Mouse (Mus musculus): ENCODE data around the gene Fstl4. TPM values are rescaled to one million over a fixed set of nuclear protein-coding genes. Genes with fewer than 3 reads are reported as not detected.
A peak's percentile ranks its signal among the peaks of the same experiment; 100 is the strongest.
"Not testable (repeated sequence)": the region's sequence is repeated elsewhere in the genome, so short reads cannot be mapped to it uniquely, and the experiment has no call there.

Fstl4 gene
- total RNA-seq, 1 experiment = 0.09 TPM

- Histone ChIP-seq H3K27ac (ENCODE audit: insufficient read depth, low read depth, low read length, poor library complexity, severe bottlenecking) (no peak overlapping the region), H3K36me3 (ENCODE audit: control insufficient read depth, insufficient read depth, low read length, poor library complexity, severe bottlenecking) (no peaks in the 10 kb centered on the region), H3K4me3 (ENCODE audit: insufficient read depth in 1 of 2, low read depth in 1 of 2, low read length in 2 of 2, poor library complexity in 1 of 2, severe bottlenecking in 1 of 2) (no peak overlapping the region), H3K4me1 (ENCODE audit: control insufficient read depth in 2 of 2, insufficient read depth in 2 of 2, low read length in 2 of 2, poor library complexity in 1 of 2) (peaks cover 0 to 3% of the 10 kb centered on the region in 2 experiments; a peak in 1 of 4 replicates), H3K9me3 (ENCODE audit: control insufficient read depth, insufficient read depth, low read depth, low read length) (no peaks in the 10 kb centered on the region), H3K9ac (ENCODE audit: insufficient read depth, low read depth, low read length, poor library complexity, severe bottlenecking) (no peak overlapping the region)
- in situ Hi-C loops (cut with MboI; ENCODE audit: low sequenced_read_pairs in 2 of 2, unreplicated experiment in 2 of 2) = no loop called here
- peak; percentile 54 for DNase-seq (ENCODE audit: low read depth, low spot score)
- TF ChIP-seq ZC3H11A (IDR thresholded peaks at IDR 0.05; ENCODE audit: borderline replicate concordance, low read depth, low read length) (0 out of 2 replicates have a peak, but pooled peaks have one; percentile 10), ZNF384 (IDR thresholded peaks at IDR 0.05; ENCODE audit: low read depth, low read length) (no peak), MAFK (IDR thresholded peaks at IDR 0.05; ENCODE audit: insufficient read depth, low read depth, low read length) (no peak), CHD2 (IDR thresholded peaks at IDR 0.05; ENCODE audit: low read depth, low read length) (no peak), HCFC1 (IDR thresholded peaks at IDR 0.05; ENCODE audit: borderline replicate concordance, insufficient read depth, low read length) (no peak)
Measured at GRCm38 (mm10) chr11:53085367-53085766, 320.9 kb downstream of the Fstl4 start.

DNA sequence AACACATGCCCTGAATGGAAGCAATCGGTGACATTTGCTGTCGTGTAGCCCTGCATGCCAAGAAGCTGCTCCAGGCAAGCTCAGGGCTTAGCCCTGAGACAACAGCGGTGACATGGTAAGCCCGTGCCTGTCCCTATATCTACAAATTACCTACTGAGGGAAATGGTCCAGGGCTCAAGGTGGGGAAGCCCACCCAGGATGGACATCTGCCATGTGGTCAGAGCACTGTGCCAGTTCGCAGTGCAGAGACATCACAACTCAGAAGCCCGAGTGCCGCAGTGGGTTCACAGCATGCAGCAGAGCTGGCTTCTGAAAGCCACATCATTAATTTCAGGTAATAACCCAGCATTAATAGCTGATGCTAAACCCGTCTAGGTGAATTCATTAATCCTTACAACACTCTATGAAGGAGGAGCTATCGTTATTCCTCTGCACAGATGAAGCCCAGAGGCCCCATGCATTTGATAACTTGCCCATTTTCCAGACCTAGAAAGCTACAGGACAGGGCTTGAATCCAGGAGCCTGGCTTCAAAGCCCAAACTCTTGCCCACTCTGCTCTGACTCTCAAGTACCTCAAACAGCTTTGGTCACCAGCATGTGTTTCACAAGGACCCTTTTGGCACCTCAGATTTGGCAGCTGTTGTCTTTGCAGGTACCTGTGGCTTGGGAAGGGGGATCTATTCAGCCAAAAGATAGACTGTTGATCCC, 321.6 kb downstream of the Fstl4 start:
- DNase-seq (ENCODE audit: low read depth, low spot score) = no peak
- H3K4me1 ChIP-seq (ENCODE audit: control insufficient read depth in 2 of 2, insufficient read depth in 2 of 2, low read length in 2 of 2, poor library complexity in 1 of 2) = peaks cover 0 to 3% of the 10 kb centered on the region in 2 experiments; a peak in 1 of 4 replicates
- H3K9me3 ChIP-seq (ENCODE audit: control insufficient read depth, insufficient read depth, low read depth, low read length) = no peaks in the 10 kb centered on the region
- TF ChIP-seq ZNF384 (IDR thresholded peaks at IDR 0.05; ENCODE audit: low read depth, low read length) (no peak), CHD2 (IDR thresholded peaks at IDR 0.05; ENCODE audit: low read depth, low read length) (no peak), MAFK (IDR thresholded peaks at IDR 0.05; ENCODE audit: insufficient read depth, low read depth, low read length) (no peak), ZC3H11A (IDR thresholded peaks at IDR 0.05; ENCODE audit: borderline replicate concordance, low read depth, low read length) (no peak), HCFC1 (IDR thresholded peaks at IDR 0.05; ENCODE audit: borderline replicate concordance, insufficient read depth, low read length) (no peak)
- no peak overlapping the region for H3K27ac ChIP-seq (ENCODE audit: insufficient read depth, low read depth, low read length, poor library complexity, severe bottlenecking)
- in situ Hi-C loops (cut with MboI; ENCODE audit: low sequenced_read_pairs in 2 of 2, unreplicated experiment in 2 of 2) = no loop called here
- H3K36me3 ChIP-seq (ENCODE audit: control insufficient read depth, insufficient read depth, low read length, poor library complexity, severe bottlenecking) = no peaks in the 10 kb centered on the region
- no peak overlapping the region for H3K4me3 ChIP-seq (ENCODE audit: insufficient read depth in 1 of 2, low read depth in 1 of 2, low read length in 2 of 2, poor library complexity in 1 of 2, severe bottlenecking in 1 of 2)
- H3K9ac ChIP-seq (ENCODE audit: insufficient read depth, low read depth, low read length, poor library complexity, severe bottlenecking) = no peak overlapping the region

DNA sequence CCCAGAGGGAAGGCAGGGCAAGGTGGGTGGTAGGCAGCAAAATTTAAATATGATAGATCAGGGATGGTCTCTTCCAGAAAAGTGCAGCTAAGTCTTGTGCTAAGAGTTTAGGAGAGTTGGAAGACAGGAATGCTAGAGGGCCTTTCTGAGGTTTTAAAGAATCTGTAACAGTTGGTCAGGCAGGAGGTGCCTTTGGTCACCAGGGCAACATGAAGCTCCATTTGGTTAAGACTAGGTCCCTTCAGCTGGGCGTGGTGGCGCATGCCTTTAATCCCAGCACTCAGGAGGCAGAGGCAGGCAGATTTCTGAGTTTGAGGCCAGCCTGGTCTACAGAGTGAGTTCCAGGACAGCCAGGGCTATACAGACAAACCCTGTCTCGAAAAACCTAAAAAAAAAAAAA, 323.5 kb downstream of the Fstl4 start:
- in situ Hi-C loops (cut with MboI; ENCODE audit: low sequenced_read_pairs in 2 of 2, unreplicated experiment in 2 of 2); H3K36me3 ChIP-seq (ENCODE audit: control insufficient read depth, insufficient read depth, low read length, poor library complexity, severe bottlenecking); H3K4me1 ChIP-seq (ENCODE audit: control insufficient read depth in 2 of 2, insufficient read depth in 2 of 2, low read length in 2 of 2, poor library complexity in 1 of 2): not testable (repeated sequence)

GRCm38 (mm10) chr11:53091596-53091995, 327.2 kb downstream of the Fstl4 start:
- in situ Hi-C loops (cut with MboI; ENCODE audit: low sequenced_read_pairs in 2 of 2, unreplicated experiment in 2 of 2) = no loop called here
- H3K9me3 ChIP-seq (ENCODE audit: control insufficient read depth, insufficient read depth, low read depth, low read length) = no peaks in the 10 kb centered on the region

More for the DNA sequence above, 323.5 kb downstream of the Fstl4 start:
- DNase-seq (ENCODE audit: low read depth, low spot score); H3K4me3 ChIP-seq (ENCODE audit: insufficient read depth in 1 of 2, low read depth in 1 of 2, low read length in 2 of 2, poor library complexity in 1 of 2, severe bottlenecking in 1 of 2); H3K9ac ChIP-seq (ENCODE audit: insufficient read depth, low read depth, low read length, poor library complexity, severe bottlenecking); H3K27ac ChIP-seq (ENCODE audit: insufficient read depth, low read depth, low read length, poor library complexity, severe bottlenecking); H3K9me3 ChIP-seq (ENCODE audit: control insufficient read depth, insufficient read depth, low read depth, low read length): not testable (repeated sequence)

GRCm38 (mm10) chr11:53096871-53097270, 332.4 kb downstream of the Fstl4 start:
- Histone ChIP-seq H3K27ac (ENCODE audit: insufficient read depth, low read depth, low read length, poor library complexity, severe bottlenecking) (no peak overlapping the region), H3K9ac (ENCODE audit: insufficient read depth, low read depth, low read length, poor library complexity, severe bottlenecking) (no peak overlapping the region), H3K4me1 (ENCODE audit: control insufficient read depth in 2 of 2, insufficient read depth in 2 of 2, low read length in 2 of 2, poor library complexity in 1 of 2) (peaks cover 0 to under 1% of the 10 kb centered on the region in 2 experiments; a peak in 1 of 4 replicates), H3K4me3 (ENCODE audit: insufficient read depth in 1 of 2, low read depth in 1 of 2, low read length in 2 of 2, poor library complexity in 1 of 2, severe bottlenecking in 1 of 2) (no peak overlapping the region), H3K9me3 (ENCODE audit: control insufficient read depth, insufficient read depth, low read depth, low read length) (no peaks in the 10 kb centered on the region), H3K36me3 (ENCODE audit: control insufficient read depth, insufficient read depth, low read length, poor library complexity, severe bottlenecking) (no peaks in the 10 kb centered on the region)
- no peak for DNase-seq (ENCODE audit: low read depth, low spot score)
- TF ChIP-seq HCFC1 (IDR thresholded peaks at IDR 0.05; ENCODE audit: borderline replicate concordance, insufficient read depth, low read length) (no peak), MAFK (IDR thresholded peaks at IDR 0.05; ENCODE audit: insufficient read depth, low read depth, low read length) (no peak), ZNF384 (IDR thresholded peaks at IDR 0.05; ENCODE audit: low read depth, low read length) (no peak), ZC3H11A (IDR thresholded peaks at IDR 0.05; ENCODE audit: borderline replicate concordance, low read depth, low read length) (no peak), CHD2 (IDR thresholded peaks at IDR 0.05; ENCODE audit: low read depth, low read length) (no peak)
- in situ Hi-C loops (cut with MboI; ENCODE audit: low sequenced_read_pairs in 2 of 2, unreplicated experiment in 2 of 2) = no loop called here

More at GRCm38 (mm10) chr11:53091596-53091995, 327.2 kb downstream of the Fstl4 start:
- Histone ChIP-seq H3K4me3 (ENCODE audit: insufficient read depth in 1 of 2, low read depth in 1 of 2, low read length in 2 of 2, poor library complexity in 1 of 2, severe bottlenecking in 1 of 2) (no peak overlapping the region), H3K9ac (ENCODE audit: insufficient read depth, low read depth, low read length, poor library complexity, severe bottlenecking) (no peak overlapping the region), H3K4me1 (ENCODE audit: control insufficient read depth in 2 of 2, insufficient read depth in 2 of 2, low read length in 2 of 2, poor library complexity in 1 of 2) (peaks cover 0 to 7% of the 10 kb centered on the region in 2 experiments; a peak in 1 of 4 replicates), H3K27ac (ENCODE audit: insufficient read depth, low read depth, low read length, poor library complexity, severe bottlenecking) (no peak overlapping the region), H3K36me3 (ENCODE audit: control insufficient read depth, insufficient read depth, low read length, poor library complexity, severe bottlenecking) (no peaks in the 10 kb centered on the region)
- DNase-seq (ENCODE audit: low read depth, low spot score) = no peak
- TF ChIP-seq ZNF384 (IDR thresholded peaks at IDR 0.05; ENCODE audit: low read depth, low read length) (no peak), CHD2 (IDR thresholded peaks at IDR 0.05; ENCODE audit: low read depth, low read length) (no peak)

Measured in ES-E14 (cell line).